Mouse (Mus musculus): ENCODE measurements around the gene Vdr. TPM values are rescaled to one million over a fixed set of nuclear protein-coding genes. Genes with fewer than 3 reads are reported as not detected.

Vdr gene
- total RNA-seq, 2 experiments from 2014 or later: 0.35 to 0.61 TPM

DNA sequence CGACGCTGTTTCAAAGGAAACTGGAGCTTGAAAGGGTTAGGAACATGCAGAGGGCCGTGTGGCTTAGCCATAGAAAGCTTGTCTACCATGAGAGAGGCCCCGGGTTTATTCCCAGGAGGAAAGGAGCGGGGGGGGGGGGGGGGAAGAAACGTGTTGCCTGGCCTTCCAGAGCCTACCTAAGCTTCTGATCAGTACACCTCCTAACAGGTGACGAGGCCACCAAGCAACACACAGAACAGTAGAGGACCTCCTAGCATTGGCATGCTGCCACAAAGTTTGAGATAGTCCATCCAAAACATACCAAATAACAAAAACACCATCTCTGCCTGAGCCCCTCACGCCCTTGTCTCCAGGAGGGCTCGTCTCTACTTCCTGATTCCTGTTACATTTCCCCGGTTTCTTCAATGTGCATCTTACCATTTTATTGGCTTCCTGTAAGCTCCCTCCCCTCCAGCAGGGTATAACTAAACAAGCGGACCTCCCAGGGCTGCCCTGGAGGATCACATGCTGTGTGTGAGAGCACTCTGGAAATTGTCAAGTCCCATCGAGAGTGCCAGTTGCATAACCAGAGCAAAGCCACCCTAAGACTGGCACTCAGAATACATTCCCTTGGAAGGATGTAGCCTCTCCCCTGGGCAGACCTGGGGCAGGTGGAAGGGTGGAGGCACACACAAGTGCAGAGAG, 87.7 kb downstream of the Vdr start:
- no peak for DNase-seq (ENCODE audit: low spot score in 2 of 2)
- intact Hi-C loops (cut with DNase I): no loop called here

DNA sequence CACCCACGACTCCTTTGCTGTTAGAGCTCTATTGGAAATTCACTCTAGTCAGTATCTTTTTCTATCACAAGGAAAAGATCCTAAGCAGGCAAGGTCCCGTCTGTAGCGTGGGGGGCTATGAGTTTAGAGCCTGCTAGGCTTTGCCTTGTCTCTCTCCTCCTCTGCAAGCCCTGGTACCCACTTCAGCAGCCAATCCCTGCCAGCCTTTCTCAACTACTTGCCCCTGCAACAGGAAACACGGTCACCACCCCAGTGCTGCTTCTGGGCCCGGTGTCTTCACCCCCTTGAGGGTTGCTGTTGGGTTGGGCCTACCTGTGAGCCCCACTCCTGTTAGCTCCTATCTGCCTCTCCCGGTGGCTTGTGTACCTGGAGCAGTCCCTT, 88.5 kb downstream of the Vdr start:
- intact Hi-C loops (cut with DNase I): no loop called here
- DNase-seq (ENCODE audit: low spot score in 2 of 2): no peak

DNA sequence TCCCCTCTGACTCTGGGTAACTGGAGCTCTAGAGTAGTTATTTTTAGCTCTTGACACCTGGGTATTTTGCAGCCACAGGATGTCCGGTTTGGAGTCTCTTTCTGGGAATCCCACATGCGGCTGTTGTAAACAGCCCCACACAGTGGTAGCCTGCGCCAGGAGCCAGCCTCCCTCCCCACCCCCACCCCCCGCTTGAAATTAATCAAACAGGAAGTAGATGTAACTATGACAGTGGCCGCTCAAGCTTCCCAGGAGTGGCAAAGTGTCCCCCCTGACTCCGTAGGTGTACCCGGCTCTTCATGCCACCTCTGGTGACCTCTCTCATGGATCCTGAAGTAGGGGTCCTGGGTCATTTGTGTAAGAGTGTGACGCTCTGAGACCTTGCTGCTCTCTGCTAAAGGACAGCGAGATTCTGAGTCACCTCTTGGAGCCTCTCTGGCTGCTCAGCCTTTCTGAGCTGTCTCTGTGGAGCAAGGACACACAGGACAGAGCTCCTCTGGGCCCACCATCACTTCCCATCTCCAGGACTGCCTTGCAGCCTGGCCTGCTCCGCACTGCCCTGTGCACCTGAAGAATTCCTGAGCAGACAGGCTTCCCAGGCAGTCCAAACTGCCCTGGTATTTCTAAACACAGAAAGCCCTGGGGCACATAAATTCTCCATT, 89.0 kb downstream of the Vdr start:
- intact Hi-C loops (cut with DNase I): no loop called here
- no peak for DNase-seq (ENCODE audit: low spot score in 2 of 2)

DNA sequence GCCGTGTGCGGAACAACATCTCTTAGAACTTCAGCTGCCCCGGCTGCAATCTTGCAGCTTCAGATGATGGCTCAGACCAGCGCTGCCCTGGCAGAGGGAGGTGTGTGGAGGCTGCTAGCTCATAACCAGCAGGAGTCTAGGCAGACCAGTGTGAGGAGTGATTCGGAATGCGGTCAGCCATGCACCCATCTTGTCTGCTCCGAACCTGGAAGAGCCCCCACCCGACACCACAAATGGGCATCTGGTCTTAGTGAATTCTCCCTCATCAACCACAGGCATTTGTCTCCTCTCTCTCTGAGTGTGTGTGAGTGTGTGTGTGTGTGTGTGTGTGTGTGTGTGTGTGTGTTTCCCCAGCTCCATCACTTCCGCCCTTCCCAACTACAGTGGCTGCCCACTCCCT, 90.5 kb downstream of the Vdr start:
- intact Hi-C loops (cut with DNase I): no loop called here

DNA sequence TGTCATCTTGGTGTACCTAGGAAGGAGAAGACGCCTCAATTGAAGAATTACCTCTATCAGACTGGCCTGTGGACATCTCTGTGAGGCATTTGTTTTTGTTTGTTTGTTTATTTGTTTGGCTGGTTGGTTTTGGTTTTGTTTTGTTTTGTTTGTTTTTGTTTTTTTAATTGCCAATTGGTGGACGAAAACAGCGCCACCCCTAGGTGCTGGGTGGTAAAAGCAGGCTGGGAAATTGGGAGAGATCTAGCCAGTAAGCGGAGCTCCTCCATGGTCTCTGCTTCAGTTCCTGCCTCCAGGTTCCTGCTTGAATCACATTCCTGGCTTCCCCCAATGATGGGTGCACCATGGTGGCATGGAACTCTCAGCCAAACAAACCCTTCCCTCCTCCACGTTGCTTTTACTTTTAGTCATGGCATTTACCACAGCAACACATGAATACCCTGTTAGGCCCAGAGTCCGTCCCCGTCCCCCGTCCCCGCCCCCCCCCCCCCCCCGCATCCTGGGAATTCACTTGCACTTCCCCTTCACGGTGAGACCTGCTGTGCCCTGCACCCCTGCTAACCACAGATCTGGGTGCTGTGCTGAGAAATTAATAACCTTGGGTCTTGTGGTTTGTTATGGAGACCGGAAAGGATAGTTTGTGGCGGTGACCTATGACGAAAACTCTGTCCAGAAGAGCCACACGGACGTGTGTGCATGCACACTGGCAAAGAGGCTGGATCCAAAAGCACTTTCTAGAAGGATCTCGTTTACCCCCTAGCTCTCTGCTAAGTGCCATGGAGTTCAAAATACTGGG, 94.0 kb downstream of the Vdr start:
- DNase-seq (ENCODE audit: low spot score in 2 of 2): no peak
- intact Hi-C loops (cut with DNase I): no loop called here

More for the DNA sequence above, 90.5 kb downstream of the Vdr start:
- DNase-seq (ENCODE audit: low spot score in 2 of 2): no peak

DNA sequence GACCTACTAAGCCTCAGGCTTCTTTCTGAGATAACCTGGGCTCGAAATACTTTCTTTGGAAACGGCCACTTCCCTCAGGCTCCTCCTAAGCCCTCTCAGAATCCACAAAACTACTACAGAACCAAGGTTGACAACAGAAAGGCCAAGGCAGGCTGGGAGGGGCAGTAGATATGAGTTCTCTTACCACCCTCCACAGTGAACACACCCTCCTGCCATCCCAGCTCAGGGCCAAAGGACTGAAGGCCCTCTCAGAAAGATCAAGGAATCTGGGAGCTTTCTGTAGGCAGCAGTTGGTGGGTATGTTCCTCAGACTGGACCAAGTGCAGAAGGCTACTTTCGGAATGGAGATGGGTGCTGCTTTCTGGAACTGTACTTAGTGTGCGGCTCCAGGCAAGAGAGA, 95.2 kb downstream of the Vdr start:
- intact Hi-C loops (cut with DNase I): no loop called here

DNA sequence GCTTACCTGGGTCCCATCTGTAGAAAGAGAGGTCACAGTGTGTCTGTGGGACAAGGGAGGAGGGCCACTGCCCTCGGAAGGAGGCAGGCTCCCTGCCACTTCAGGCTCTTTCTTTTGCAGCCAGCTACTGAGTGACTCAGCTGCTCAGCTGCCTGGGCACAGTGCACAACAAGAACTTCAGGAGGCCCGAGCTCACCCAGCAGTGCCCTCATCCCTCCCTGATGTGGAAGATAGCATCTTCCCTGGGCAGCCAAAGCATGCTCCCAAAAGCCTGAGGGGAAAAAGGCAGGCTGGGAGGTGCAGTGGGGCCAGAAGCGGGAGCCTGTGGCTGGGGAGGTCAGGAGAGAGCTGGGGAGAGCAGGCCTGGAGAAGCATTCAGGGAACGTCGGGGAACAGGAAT, 95.7 kb downstream of the Vdr start:
- intact Hi-C loops (cut with DNase I): loop anchor here (5.0 kb wide), 1 partner anchor 33 kb away; no protein-coding TSS in a partner anchor
- DNase-seq (ENCODE audit: low spot score in 2 of 2): no peak

More for the DNA sequence above, 95.2 kb downstream of the Vdr start:
- no peak for DNase-seq (ENCODE audit: low spot score in 2 of 2)

DNA sequence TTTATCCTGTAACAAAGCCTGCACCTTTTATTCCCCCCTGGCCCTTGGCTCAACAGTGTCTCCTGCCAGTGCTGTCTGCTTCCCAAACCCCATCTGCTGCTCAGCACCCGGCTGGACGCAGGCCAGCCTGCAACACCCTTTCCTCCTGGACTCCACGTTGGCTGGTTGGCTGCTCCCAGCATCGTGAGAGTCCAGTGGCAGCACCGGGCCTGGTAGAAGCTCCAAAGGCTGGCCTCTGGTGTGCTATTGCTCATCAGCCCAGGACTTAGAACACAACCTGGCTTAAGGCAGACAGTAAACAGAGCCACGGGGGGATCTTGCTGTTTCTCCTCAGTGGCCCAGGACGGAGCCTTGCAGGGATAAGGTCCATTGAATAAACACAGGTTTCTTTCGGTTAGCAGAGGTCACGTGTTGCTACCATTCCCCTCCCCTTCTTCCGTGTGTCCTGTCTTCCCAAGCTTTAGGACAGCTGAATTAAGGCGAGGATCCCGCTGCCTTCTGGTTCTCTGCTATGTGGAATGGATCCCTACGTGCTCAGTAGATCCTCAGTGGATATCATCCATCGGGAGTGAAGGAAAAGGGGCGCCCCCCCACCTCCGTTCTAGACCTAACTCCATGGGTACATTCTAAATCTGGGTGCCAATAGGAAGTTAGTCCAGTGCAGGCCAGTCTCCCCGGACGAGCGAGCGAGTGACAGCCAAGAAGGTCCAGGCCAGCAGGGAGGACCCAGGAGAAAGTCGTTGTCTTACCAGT, 96.8 kb downstream of the Vdr start:
- no peak for DNase-seq (ENCODE audit: low spot score in 2 of 2)
- intact Hi-C loops (cut with DNase I): loop anchor here (5.0 kb wide), 1 partner anchor 34 kb away; no protein-coding TSS in a partner anchor

DNA sequence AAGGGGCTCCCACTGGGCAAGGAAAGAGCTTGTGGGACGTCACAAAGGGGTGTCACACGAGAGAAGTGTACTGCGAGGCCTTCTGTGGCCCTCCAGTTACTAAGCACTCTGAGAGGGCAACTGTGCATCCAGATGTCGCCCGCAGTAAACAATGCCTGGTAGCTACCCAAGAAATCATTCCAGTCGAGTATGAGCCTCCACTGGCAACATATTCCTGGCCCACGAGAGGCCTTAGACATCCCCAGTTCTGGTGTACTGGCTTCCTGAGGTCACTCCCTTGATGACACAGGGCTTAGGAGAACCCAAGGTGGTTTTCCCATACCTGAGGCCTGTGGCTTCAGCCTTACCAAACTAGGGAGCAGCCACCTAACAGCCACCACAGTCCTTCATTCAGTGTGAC, 97.6 kb downstream of the Vdr start:
- intact Hi-C loops (cut with DNase I): loop anchor here (5.0 kb wide), 1 partner anchor 34 kb away; no protein-coding TSS in a partner anchor

DNA sequence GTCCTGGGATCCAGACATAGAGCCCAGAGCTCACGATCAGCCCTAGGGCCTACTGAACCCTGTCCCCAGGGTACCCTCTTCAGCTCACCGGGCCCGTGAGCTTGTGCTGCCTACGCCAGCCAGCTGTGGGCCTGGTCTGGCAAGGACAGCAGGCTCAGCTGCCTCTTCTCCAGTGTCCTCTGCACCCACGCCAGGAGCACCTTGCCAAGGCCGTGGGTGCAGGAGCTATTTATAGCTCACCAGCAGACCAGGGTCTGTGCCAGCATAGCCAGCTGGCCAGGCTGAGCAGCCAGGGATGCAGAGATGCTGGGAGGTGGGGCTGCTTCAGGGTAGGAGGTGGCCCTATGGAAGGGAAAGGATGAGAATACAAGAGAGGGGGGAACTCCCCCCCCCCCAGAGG, 98.3 kb downstream of the Vdr start:
- DNase-seq (ENCODE audit: low spot score in 2 of 2): peak; percentile 87 to 93
- intact Hi-C loops (cut with DNase I): loop anchor here (5.0 kb wide), 1 partner anchor 35 kb away; no protein-coding TSS in a partner anchor

More for the DNA sequence above, 97.6 kb downstream of the Vdr start:
- DNase-seq (ENCODE audit: low spot score in 2 of 2): no peak

DNA sequence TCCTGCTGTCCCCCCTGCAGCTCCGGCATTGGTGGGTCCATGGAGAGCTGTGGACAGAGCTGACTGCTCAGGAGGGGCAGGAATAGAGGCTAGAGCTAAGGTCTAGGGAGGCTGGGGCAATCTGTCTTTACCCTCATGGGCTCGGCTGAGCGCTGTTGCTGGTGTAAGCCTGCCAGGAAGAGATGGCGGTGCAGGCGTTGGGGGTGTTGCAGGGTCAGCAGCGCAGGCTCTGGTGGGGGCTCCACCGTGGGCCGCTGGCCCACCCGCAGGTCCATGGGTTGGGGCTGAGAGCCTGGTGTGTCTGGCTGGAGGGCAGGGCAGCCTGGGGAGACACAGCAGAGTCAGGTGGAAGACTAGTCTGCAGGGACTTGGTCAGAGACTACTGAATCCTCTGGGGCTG, 99.1 kb downstream of the Vdr start:
- intact Hi-C loops (cut with DNase I): loop anchor here (5.0 kb wide), 1 partner anchor 36 kb away; no protein-coding TSS in a partner anchor
- no peak for DNase-seq (ENCODE audit: low spot score in 2 of 2)

DNA sequence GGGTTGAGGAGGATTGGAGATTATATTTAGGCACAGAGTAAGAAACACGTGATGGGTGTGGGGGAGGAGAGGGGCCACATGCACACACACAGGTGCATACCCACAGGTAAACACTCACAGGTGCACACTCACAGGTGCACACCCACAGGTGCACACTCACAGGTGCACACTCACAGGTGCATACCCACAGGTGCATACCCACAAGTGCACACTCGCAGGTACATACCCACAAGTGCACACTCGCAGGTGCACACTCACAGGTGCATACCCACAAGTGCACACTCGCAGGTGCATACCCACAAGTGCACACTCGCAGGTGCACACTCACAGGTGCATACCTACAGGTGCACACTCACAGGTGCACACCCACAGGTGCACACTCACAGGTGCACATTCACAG, 100.0 kb downstream of the Vdr start:
- intact Hi-C loops (cut with DNase I): loop anchor here (5.0 kb wide), 1 partner anchor 37 kb away; no protein-coding TSS in a partner anchor
- no peak for DNase-seq (ENCODE audit: low spot score in 2 of 2)

DNA sequence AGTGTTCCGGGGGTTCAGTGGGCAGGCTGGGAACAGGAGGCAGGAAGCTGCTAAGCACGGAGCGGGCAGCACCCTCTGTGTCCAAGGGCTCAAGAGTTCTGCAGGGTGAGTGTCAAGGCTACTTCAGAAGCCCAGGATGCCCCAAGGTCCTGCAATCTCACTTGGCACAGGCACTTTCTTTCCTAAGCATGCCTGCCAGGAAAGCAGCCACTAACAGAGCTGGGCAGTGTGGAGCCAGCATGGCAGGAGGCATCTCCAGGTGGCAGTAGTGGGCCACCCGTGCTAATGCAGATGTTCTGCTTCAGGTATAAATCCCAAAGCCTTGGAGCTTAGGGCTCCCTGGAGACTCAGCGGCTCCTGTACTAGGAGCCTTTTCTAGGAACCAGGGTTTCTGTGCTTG, 100.5 kb downstream of the Vdr start:
- intact Hi-C loops (cut with DNase I): loop anchor here (5.0 kb wide), 1 partner anchor 37 kb away; no protein-coding TSS in a partner anchor
- DNase-seq (ENCODE audit: low spot score in 2 of 2): no peak

DNA sequence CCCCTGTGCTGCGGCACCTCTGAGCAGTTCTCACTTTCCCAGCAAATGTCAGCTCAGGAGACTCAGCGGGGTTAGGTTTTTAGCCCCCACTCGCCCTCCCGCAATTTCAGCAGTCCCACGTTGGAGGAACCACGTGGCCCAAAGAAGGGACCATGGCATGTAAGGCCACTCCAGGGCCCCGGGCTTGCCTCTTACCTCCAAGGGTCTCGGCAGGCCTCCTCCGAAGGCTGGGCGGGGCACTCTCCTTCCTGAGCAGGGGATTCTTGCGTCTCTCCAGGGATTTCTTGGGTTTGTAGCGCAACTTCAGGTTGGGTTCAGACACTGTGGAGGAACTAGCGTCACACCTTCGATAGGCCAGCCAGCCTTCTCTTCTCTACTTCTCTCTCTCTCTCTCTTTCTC, 101.2 kb downstream of the Vdr start:
- no peak for DNase-seq (ENCODE audit: low spot score in 2 of 2)
- intact Hi-C loops (cut with DNase I): no loop called here

DNA sequence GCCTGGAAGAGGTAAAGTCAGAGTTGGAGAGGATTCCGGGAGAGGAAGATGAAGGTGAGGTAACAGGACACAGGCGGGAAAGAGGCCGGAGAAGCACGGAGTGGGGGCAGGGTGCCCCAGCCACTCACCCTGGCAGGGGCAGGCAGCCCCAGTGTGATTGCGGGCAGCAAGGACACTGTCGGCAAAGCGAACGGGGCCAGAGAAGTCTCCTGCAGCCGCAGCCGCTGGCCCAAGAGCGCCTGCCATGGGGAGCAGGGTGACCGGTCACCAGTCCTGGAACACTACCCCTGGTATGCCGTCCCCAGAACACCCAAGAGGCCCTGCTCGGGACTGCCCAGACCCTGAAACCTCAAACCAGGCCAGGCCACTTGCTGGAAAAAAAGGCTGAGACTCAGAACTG, 101.9 kb downstream of the Vdr start:
- intact Hi-C loops (cut with DNase I): no loop called here

DNA sequence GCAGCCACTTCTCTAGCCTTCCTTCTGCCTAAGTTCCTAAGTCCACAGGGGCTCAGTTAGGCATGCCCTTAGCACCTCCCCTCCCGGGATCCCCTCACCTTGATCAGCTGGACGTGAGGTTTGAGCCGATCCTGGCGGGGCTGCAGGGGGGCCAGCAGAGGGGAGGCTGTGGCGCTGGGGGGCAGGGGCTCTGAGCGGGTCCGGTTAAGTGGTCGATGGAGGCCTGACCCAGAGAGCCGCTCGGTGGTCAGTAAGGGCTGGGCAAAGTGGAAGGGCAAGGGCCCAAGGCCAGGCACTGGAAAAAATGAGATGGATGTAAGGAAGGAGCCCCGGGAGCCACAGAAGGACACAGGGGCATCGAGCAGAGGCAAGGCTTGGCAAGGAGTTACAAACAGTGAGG, 102.6 kb downstream of the Vdr start:
- intact Hi-C loops (cut with DNase I): no loop called here
- no peak for DNase-seq (ENCODE audit: low spot score in 2 of 2)

More for the DNA sequence above, 101.9 kb downstream of the Vdr start:
- DNase-seq (ENCODE audit: low spot score in 2 of 2): no peak

Measured in left cerebral cortex, postnatal 36 days (tissue).